Mouse (Mus musculus): ENCODE data around the gene Gm5134. TPM values are rescaled to one million over a fixed set of nuclear protein-coding genes. Genes with fewer than 3 reads are reported as not detected.
A peak's percentile ranks its signal among the peaks of the same experiment; 100 is the strongest.
"Not testable (repeated sequence)": the region's sequence is repeated elsewhere in the genome, so short reads cannot be mapped to it uniquely, and the experiment has no call there.

Gm5134 gene
- polyA plus RNA-seq, 1 experiment from 2014 or later: not detected

DNA sequence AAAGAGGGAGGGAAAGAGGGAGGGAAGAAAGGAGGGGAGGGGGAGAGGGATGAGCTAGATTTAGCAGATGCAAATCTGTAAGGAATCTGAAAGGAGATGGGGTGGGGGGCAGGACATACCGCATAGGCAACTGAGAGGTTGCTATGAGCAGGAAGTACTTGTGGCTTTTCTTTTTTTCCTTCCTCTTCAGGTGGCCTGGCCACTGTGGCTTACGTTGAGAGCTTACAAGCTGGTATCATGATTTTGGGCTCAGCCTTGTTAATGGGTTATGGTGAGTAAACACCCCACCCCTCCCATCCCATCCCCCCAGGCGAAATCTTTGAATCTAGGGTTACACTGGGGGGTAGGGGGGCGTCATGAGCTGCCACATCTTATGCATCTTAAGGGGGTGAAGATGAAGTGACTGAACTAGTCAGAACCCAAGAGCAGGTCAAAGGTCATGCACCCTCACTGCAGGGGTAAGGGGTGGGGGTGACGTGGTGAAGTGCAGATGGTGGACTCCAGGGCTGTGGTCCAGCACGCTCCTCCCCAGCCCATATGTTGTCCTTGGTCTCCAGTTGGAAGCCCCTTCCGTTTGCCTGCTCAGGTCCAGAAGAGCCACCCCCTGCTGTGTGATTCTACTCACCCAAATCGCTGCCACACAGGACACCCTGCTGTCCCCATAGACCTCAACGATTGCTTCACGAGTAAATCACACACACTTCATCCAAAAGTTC lies 24.0 kb downstream of the Gm5134 start:
- H3K4me3 ChIP-seq: no peak overlapping the region
- ATAC-seq (replicated peaks): no peak
- H3K36me3 ChIP-seq: no peaks in the 10 kb centered on the region
- H3K9me3 ChIP-seq: no peaks in the 10 kb centered on the region
- no peak overlapping the region for H3K4me2 ChIP-seq (replicated peaks)
- no peak overlapping the region for H3K9ac ChIP-seq (replicated peaks)
- no peaks in the 10 kb centered on the region for H3K27me3 ChIP-seq
- H3K4me1 ChIP-seq: peaks cover 4% of the 10 kb centered on the region
- H3K27ac ChIP-seq (replicated peaks): no peak overlapping the region
- WGBS: 40% methylated on average over 10 of the region's 10 CpGs

DNA sequence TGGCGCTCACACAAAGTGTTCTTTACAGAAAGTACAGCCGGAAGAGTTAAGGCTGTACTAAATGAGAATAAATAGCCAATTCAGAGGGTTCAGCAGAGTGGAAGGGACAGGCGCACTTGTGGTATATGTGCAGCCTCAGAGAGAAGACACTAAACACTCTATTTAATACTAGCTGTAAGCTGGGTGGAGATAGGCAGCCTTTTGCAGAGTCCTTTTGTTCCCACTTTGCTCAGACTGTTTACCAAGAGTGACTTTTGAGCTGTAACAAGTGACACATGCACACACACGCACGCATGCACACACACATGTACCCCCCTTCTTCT lies 24.5 kb downstream of the Gm5134 start:
- H3K27ac ChIP-seq (replicated peaks): no peak overlapping the region
- H3K9ac ChIP-seq (replicated peaks): no peak overlapping the region
- no peak overlapping the region for H3K4me3 ChIP-seq
- 50% methylated on average over 5 of the region's 5 CpGs for WGBS
- no peaks in the 10 kb centered on the region for H3K27me3 ChIP-seq
- peaks cover 4% of the 10 kb centered on the region for H3K4me1 ChIP-seq
- H3K36me3 ChIP-seq: no peaks in the 10 kb centered on the region
- ATAC-seq (replicated peaks): no peak
- H3K9me3 ChIP-seq: no peaks in the 10 kb centered on the region
- no peak overlapping the region for H3K4me2 ChIP-seq (replicated peaks)

DNA sequence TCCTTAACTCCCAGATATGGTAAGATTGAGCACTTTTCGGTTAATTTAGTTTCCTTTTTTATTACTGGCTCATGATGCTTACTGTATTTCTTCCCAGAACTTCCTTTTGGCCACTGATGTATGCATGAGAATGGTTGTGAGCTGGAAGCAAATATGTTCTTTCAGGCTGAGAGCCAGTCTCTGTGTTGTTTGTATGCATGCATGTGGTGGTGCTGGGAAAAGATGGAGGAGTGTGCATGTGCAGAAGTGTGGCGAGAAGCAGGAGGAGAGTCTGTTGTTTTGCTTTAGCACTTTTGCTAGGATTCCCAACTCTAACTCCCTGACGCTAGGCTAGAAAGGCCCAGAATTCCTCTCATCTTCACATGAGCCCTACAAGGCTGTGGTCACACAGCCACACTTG lies 25.1 kb downstream of the Gm5134 start:
- ATAC-seq (replicated peaks): peak; percentile 71; the same call in 1 of the 2 replicates
- Histone ChIP-seq H3K4me3 (no peak overlapping the region), H3K4me2 (replicated peaks) (no peak overlapping the region), H3K36me3 (no peaks in the 10 kb centered on the region), H3K27me3 (no peaks in the 10 kb centered on the region), H3K27ac (replicated peaks) (no peak overlapping the region), H3K9me3 (no peaks in the 10 kb centered on the region), H3K4me1 (peaks cover 4% of the 10 kb centered on the region), H3K9ac (replicated peaks) (no peak overlapping the region)
- 69% methylated on average over 3 of the region's 3 CpGs for WGBS

DNA sequence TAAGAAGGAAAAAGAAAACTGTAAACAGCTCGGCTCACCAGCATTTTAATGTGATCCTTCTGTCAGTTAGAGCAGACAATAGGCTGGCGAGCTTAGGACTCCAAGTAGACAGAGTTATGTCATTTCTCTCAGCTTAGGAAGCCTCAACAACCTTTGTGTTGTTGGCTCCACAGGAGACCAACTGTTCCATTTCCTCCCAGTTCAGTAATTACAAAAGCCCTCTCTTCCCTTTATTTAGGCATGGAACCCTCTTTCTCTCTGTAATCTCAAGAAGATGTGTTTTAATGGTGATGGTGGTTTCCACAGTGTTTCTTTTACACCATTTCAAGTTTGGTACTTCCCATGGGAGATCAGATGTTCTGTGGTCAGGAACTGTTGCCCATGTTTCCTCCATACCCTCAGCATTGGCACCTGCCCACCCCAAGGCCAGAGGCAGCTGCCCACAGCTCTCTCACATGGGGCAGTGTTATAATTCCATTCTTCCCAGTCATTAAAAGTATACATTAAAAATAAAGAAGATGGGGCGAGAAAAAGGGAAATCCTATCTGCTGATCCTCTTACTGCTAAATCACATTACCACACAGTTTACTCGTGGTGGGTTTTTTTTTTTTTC lies 36.2 kb downstream of the Gm5134 start:
- 54% methylated on average over 4 of the region's 4 CpGs for WGBS
- no peak overlapping the region for H3K4me2 ChIP-seq (replicated peaks)
- H3K4me1 ChIP-seq: peaks cover 5% of the 10 kb centered on the region; the same call in 1 of the 2 replicates
- no peak overlapping the region for H3K9ac ChIP-seq (replicated peaks)
- no peak overlapping the region for H3K27ac ChIP-seq (replicated peaks)
- H3K27me3 ChIP-seq: no peaks in the 10 kb centered on the region
- no peaks in the 10 kb centered on the region for H3K36me3 ChIP-seq
- H3K9me3 ChIP-seq: no peaks in the 10 kb centered on the region
- H3K4me3 ChIP-seq: no peak overlapping the region
- no peak for ATAC-seq (replicated peaks)

DNA sequence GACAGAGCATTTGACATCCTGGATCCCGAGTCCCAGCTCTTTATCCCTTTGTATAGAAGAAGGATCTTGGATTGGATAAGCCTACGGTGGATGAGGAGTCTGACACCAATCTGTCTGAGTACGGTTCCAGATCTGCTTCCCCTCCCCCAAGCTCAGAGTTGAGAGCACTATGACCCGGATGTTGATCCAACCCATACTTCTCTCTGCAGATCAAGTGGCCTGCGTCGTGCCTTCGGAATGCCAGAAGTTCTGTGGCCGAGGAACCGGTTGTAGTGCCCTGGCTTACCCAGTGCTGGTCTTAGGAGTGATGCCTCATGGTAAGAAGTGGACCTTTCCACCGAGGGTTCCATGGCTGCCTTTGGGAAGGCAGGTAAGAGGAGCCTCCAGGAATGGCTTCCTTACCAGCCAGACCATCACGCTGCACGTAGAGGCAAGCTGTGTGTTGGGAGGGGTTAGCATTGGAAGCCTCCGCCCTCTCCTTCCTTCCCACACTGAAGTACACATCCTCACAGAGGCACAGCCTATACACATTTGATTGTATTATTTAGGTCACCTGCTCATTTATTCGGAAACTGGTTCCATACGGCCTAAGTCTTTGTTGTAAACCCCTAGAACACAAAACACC lies 39.4 kb downstream of the Gm5134 start:
- Histone ChIP-seq H3K27ac (replicated peaks) (0 out of 2 replicates have a peak overlapping the region, but pooled peaks have one; percentile 61), H3K9ac (replicated peaks) (no peak overlapping the region), H3K36me3 (no peaks in the 10 kb centered on the region), H3K4me2 (replicated peaks) (no peak overlapping the region), H3K9me3 (no peaks in the 10 kb centered on the region), H3K4me3 (no peak overlapping the region), H3K27me3 (no peaks in the 10 kb centered on the region), H3K4me1 (peaks cover 5% of the 10 kb centered on the region; the same call in 1 of the 2 replicates)
- 86% methylated on average over 15 of the region's 15 CpGs for WGBS
- ATAC-seq (replicated peaks): no peak

DNA sequence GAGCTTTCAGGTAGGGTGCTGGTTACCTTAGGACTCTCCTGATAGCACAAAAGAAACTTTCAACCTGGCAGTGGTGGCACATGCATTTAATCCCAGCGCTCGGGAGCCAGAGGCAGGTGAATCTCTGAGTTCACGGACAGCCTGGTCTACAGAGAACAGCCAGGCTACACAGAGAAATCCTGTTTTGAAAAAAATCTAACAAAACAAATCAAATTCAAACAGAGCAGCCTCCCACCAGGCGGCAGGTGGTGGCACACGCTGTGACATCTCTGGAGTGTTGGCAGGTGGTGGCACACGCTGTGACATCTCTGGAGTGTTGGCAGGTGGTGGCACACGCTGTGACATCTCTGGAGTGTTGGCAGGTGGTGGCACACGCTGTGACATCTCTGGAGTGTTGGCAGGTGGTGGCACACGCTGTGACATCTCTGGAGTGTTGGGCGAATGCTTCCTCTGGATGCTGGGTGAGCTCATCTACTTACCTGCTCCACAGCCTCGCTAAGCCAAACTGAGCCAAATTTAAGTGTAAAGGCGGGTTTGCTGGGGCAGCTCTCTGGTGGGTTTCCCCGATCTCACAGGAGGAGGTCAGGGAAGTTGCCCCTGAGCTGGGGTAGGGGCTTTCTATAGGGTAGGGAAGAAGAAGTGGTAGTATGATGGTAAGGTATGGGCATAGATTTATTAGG lies 40.4 kb downstream of the Gm5134 start:
- H3K9me3 ChIP-seq; H3K4me3 ChIP-seq; H3K4me2 ChIP-seq (replicated peaks); H3K4me1 ChIP-seq; H3K27me3 ChIP-seq; H3K9ac ChIP-seq (replicated peaks); H3K36me3 ChIP-seq: not testable (repeated sequence)
- peak overlapping the region; percentile 61; the same call in 1 of the 2 replicates for H3K27ac ChIP-seq (replicated peaks)
- WGBS: 61% methylated on average over 13 of the region's 13 CpGs
- peak; percentile 88 for ATAC-seq (replicated peaks)

DNA sequence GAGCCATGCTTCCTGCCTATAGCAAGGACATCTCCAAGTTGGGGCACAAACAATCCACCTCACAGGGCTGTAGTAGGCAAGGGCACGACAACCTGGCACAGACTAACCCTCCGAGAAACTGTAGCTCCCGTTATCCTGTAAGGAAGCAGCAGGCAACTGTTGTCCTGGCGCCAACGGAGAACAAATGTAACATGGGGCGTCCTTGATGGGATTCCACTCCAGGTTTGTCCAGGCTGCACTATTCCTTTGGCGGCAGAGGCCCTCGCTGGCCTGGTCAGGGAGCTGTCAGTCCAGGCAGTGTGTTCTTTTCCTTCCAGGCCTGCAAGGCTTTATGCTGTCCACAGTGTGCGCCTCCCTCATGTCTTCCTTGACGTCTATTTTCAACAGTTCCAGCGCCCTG lies 41.1 kb downstream of the Gm5134 start:
- Histone ChIP-seq H3K4me3 (no peak overlapping the region), H3K9me3 (no peaks in the 10 kb centered on the region), H3K4me2 (replicated peaks) (no peak overlapping the region), H3K27ac (replicated peaks) (no peak overlapping the region), H3K27me3 (no peaks in the 10 kb centered on the region), H3K4me1 (peaks cover 5% of the 10 kb centered on the region; the same call in 1 of the 2 replicates), H3K9ac (replicated peaks) (no peak overlapping the region), H3K36me3 (no peaks in the 10 kb centered on the region)
- WGBS: 77% methylated on average over 11 of the region's 11 CpGs
- no peak for ATAC-seq (replicated peaks)

DNA sequence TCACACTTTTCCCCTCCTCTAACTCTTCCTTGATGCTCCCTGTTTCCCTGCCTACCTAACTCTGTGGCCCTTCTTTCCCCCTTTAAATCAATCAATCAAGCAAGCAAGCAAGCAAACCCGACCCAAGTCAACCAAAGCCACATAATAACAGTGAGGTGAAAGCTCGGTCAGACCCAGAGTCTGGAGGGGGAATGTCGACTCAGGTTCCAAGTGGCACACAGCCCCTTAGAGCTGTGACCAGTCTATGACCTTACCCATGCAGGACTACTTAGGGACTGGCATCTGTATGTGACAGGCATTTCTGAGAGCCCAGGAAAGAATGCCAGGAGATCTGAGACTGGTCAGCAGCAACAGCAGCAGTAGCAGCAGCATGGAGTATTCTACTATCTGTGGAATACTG lies 42.0 kb downstream of the Gm5134 start:
- Histone ChIP-seq H3K9me3 (no peaks in the 10 kb centered on the region), H3K27me3 (no peaks in the 10 kb centered on the region), H3K27ac (replicated peaks) (no peak overlapping the region), H3K4me1 (peaks cover 7% of the 10 kb centered on the region; the same call in 1 of the 2 replicates), H3K4me3 (no peak overlapping the region), H3K36me3 (no peaks in the 10 kb centered on the region), H3K4me2 (replicated peaks) (no peak overlapping the region), H3K9ac (replicated peaks) (no peak overlapping the region)
- WGBS: 75% methylated on average over 3 of the region's 3 CpGs
- ATAC-seq (replicated peaks): no peak

DNA sequence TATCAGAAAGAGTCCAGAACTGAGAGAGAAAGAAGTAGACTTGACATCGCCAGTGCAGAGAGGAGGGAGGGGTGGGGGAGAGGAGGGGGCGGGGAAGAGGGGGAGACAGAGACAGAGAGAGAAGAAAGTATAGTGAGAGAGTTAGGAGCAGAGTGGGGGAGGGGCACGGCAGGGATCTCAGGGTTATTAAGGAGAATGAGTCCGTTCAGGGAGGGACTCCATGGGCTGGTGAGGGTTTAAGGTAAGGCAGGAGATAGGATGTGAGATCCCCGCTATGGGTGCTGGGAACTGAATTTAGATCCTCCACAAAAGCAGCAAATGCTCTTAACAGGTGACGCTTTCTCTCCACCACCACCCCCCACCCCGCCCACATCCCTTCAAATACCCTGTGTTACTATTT lies 46.8 kb downstream of the Gm5134 start:
- Histone ChIP-seq H3K36me3 (no peaks in the 10 kb centered on the region), H3K27me3 (no peaks in the 10 kb centered on the region), H3K4me3 (no peak overlapping the region), H3K9me3 (no peaks in the 10 kb centered on the region), H3K4me2 (replicated peaks) (no peak overlapping the region), H3K27ac (replicated peaks) (no peak overlapping the region), H3K4me1 (peaks cover 11% of the 10 kb centered on the region; the same call in 1 of the 2 replicates), H3K9ac (replicated peaks) (no peak overlapping the region)
- no peak for ATAC-seq (replicated peaks)
- WGBS: 23% methylated on average over 6 of the region's 7 CpGs

DNA sequence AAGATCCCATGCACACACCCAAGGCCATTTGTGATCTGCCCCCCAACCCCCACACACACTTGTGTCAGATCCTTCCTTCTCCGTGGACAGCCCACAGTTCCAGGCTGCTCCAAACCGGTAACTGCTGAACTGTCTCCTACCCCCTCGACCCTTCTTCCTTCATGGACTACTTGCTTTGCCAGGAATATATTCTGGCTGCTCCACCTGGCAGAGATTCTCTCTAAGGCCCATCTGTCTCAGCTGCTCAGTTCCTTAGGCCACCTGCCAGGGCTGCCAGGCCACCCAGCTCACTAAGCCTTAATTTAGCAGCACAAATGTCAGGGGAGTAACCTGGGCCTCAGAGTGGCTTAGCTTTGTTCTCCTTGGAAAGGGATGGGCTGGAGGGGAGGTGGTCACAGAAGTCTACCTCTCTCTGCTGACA lies 47.8 kb downstream of the Gm5134 start:
- ATAC-seq (replicated peaks): peak; percentile 66; the same call in 1 of the 2 replicates
- H3K4me1 ChIP-seq: peaks cover 11% of the 10 kb centered on the region; the same call in 1 of the 2 replicates
- no peaks in the 10 kb centered on the region for H3K27me3 ChIP-seq
- no peaks in the 10 kb centered on the region for H3K36me3 ChIP-seq
- H3K4me2 ChIP-seq (replicated peaks): no peak overlapping the region
- H3K9ac ChIP-seq (replicated peaks): no peak overlapping the region
- peak overlapping the region; percentile 45 for H3K27ac ChIP-seq (replicated peaks)
- H3K9me3 ChIP-seq: no peaks in the 10 kb centered on the region
- H3K4me3 ChIP-seq: no peak overlapping the region
- 10% methylated on average over 3 of the region's 3 CpGs for WGBS

DNA sequence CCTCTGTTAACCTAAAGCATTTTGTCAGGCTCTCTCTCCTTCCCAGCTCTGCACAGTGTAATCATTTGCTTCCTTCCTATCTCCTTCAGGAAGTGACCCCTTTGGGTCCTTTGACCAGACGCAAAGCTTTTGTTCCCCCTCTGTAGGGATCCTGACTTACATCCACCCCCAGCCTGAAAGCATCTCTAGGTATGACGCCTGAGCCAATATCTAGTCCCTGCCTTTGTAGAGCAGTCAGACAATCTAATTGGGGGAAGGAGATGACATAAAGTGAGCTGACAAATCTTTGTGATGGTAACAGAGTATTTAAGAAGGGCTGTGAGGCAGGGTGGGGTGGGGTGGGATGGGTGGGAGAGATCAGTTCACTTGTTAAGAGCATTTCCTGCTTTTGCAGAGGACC lies 48.3 kb downstream of the Gm5134 start:
- H3K36me3 ChIP-seq: no peaks in the 10 kb centered on the region
- WGBS: 28% methylated on average over 2 of the region's 2 CpGs
- H3K4me1 ChIP-seq: peaks cover 11% of the 10 kb centered on the region; the same call in 1 of the 2 replicates
- ATAC-seq (replicated peaks): no peak
- H3K4me3 ChIP-seq: no peak overlapping the region
- H3K9ac ChIP-seq (replicated peaks): no peak overlapping the region
- H3K9me3 ChIP-seq: no peaks in the 10 kb centered on the region
- H3K27ac ChIP-seq (replicated peaks): peak overlapping the region; percentile 45; the same call in 1 of the 2 replicates
- no peak overlapping the region for H3K4me2 ChIP-seq (replicated peaks)
- H3K27me3 ChIP-seq: no peaks in the 10 kb centered on the region

DNA sequence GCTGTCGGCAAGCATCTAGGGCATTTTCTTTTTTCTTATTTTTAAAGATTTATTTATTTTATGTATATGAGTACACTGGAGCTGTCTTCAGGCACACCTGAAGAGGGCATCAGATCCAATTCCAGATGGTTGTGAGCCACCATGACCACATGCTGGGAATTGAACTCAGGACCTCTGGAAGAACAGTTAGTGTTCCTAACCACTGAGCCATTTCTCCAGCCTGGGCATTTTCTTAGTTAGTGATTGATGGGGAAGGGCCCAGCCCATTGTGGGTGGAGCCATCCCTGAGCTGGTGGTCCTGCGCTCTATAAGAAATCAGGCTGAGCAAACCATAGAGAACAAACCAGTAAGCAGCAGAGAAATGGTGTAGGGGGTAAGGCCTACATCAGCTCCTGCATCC lies 48.9 kb downstream of the Gm5134 start:
- H3K27me3 ChIP-seq: no peaks in the 10 kb centered on the region
- H3K36me3 ChIP-seq: no peaks in the 10 kb centered on the region
- H3K27ac ChIP-seq (replicated peaks): no peak overlapping the region
- H3K4me1 ChIP-seq: peaks cover 11% of the 10 kb centered on the region; the same call in 1 of the 2 replicates
- no peak overlapping the region for H3K9ac ChIP-seq (replicated peaks)
- H3K4me2 ChIP-seq (replicated peaks): no peak overlapping the region
- no peaks in the 10 kb centered on the region for H3K9me3 ChIP-seq
- ATAC-seq (replicated peaks): no peak
- WGBS: 96% methylated on average over 2 of the region's 2 CpGs
- H3K4me3 ChIP-seq: no peak overlapping the region

Data from forebrain, embryonic 15.5 days (tissue).